Mouse (Mus musculus): ENCODE results near the gene Hipk2.
A peak's percentile ranks its signal among the peaks of the same experiment; 100 is the strongest.

Hipk2 gene

GRCm38 (mm10) chr6:38902820-38903439, 27.0 kb upstream of the Hipk2 start:
- DNase-seq (ENCODE audit: low spot score), result no peak

GRCm38 (mm10) chr6:38901636-38902035, 25.7 kb upstream of the Hipk2 start:
- DNase-seq (ENCODE audit: low spot score), result no peak

- no peak for DNase-seq (ENCODE audit: low spot score)
Observed at GRCm38 (mm10) chr6:38901152-38901551, 25.2 kb upstream of the Hipk2 start.

DNA sequence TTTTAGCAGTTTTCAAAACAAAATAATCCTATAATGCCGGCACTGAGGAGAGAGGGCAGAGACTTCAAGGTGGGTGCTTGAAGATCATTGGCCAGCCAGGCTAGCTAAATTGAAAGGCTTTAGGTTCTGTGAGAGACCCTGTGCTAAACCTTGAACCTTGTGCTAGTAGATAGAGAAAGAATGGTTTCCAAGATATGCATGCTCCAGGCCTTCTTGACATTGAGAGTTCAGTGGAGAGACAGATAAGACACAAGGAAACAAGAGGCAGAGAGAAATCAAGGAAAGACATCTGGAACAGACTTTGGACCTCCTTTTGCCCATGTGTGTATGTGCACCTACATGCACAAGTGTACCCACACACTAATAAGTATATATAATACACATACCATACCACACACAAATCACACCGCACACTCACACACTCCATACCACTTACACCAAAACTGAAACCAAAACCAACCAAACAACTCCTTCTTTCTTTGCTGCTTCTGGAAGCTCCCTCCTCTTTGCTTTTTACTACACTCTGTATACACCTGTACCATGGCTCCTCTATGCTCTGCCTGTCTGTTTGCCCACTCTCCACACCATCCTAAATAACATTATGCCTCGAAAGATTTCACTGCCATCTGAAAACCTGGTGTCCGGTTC, 24.6 kb upstream of the Hipk2 start:
- DNase-seq (ENCODE audit: low spot score), result no peak

- peak; percentile 42 for DNase-seq (ENCODE audit: low spot score)
Observed at GRCm38 (mm10) chr6:38900073-38900472, 24.1 kb upstream of the Hipk2 start.

DNA sequence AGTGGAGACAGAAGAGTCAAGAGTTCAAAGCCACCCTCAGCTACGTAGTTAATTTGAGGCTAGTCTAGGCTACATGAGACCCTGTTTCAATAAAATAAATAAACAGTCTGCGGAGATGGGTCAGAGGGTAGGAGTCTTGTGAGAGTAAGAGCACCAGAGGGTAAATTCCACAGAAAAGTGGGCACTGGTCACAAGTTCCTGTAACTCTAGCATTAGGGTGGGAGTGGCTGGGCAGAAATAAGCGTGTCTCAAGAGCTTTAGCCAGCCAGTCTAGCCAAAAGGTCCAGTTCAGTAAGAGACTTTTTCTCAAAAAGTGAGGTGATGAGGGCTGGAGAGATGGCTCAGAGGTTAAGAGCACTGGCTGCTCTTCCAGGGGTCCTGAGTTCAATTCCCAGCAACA, 17.6 kb upstream of the Hipk2 start:
- DNase-seq (ENCODE audit: low spot score), result no peak

GRCm38 (mm10) chr6:38892017-38892416, 16.1 kb upstream of the Hipk2 start:
- no peak for DNase-seq (ENCODE audit: low spot score)

DNA sequence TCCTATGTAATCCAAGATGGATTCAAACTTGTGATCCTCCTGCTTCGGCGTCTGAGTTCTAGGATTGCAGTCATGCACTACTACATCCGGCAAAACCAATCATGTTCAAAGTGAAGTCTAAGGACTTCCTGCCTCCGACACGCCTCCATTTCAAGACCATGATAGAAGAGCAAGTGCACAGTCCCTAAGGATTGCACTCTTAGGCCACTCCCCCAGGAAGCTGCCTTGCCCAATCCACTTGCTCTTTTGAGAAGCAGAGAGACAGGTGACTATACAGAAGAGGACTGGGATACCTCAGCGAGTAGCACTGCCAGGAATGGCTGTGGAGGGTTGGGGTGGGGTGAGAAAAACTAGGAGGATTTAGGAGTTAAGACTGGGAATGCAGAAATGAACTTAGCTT, 13.2 kb upstream of the Hipk2 start:
- DNase-seq (ENCODE audit: low spot score), result no peak

- DNase-seq (ENCODE audit: low spot score), result no peak
Observed at GRCm38 (mm10) chr6:38887436-38887835, 11.5 kb upstream of the Hipk2 start.

DNA sequence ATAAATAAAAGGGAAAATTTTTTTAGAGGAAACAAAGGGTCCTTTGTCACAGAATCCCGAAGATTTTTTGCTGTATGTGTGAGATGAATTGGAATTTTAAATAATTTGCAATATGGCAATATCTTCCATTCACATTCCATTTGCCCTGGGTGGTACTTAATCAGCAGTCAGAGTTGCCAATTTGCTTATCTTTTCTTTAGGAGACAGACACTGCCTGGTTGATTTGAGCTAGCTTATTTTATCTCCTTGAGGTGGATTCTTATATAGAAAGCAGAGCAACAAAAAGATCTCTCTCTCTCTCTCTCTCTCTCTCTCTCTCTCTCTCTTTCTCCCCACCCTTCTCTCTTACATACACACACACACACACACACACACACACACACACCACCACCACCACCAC, 9.2 kb upstream of the Hipk2 start:
- DNase-seq (ENCODE audit: low spot score), result no peak

GRCm38 (mm10) chr6:38884482-38884881, 8.5 kb upstream of the Hipk2 start:
- DNase-seq (ENCODE audit: low spot score), result no peak

GRCm38 (mm10) chr6:38882728-38883171, 6.8 kb upstream of the Hipk2 start:
- no peak for DNase-seq (ENCODE audit: low spot score)

DNA sequence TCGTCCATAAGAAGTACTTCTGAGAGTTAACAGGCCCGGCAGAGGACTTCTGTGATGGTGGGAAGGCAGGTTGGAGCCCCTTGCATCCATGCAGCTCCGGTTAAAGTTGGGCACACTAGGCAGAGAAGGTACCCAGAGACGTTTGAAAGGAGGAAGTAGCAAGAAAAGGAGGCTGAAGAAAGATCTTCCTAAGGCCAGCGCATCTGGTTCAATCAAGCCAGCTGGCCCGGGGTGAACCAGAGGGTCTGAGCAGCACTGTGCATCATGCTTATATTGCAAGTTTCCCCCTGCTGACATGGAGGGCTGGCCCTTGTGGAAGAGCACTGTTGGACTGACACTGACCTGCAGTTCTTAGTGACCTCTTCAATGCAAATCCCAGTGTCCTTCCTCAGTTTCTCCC, 6.0 kb upstream of the Hipk2 start:
- DNase-seq (ENCODE audit: low spot score), result no peak

- no peak for DNase-seq (ENCODE audit: low spot score)
Observed at GRCm38 (mm10) chr6:38881468-38881867, 5.5 kb upstream of the Hipk2 start.

DNA sequence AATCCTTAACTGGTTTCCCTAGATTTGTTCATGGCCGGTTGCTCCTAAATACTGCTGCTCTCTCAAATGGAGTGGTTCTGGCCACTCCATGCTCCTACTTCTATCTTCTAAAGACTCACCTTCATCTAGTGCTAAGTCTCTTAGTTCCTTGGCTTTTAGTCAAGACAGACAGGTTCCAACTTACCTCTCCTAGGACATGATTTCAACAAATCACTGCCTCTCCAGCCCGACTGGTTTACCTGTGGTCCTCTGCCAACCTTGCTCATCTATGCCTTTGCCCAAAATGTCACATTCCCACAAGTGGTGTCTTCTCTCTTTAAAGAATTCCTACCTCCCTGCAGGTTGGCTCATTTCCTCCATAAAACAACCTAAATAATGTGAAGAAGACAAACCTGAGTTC, 1.7 kb upstream of the Hipk2 start:
- no peak for DNase-seq (ENCODE audit: low spot score)

DNA sequence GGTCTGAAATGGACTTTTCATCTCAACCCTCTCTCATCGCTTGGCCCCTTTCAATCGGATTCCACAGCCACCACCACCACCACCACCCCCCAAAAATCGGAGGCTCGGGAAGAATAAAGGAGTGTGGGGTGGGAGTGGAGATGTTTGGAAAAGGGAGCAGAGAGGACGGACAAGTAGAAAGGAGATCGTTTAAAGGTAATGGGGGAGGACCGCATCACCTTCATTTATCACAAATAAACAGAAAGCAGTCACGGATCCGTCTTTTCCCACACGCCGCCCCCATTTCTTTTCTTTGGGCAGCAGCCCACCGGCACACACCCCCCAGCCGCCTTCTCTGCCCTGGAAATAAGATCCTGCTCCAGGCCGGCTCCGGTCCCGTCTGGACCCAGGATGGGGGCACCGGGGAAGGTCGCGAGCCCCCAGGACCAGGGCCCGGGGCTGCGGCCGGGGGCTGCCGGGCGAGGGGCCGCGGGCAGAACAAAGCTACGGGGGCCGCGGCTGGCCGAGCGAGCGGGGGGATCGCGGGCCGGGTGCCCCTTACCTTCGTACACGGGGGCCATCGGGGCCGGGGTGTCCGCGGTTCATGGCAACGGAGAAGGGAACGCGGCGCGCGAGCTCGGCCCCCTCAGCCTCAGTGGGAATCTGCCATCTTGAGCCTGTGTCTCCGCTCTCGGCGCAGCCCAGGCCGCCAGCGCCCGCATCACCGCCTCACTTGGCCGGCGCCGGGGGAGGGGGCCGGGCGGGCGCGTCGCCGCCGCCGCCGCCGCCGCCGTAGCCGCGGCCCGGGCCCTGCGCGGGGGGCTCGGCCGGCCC, 501 bp downstream of the Hipk2 start, which contains the start of gene Tbxas1:
Gene Tbxas1, plus strand, starts transcription at position 147 of the 813 bp plus-strand sequence.
- DNase-seq (ENCODE audit: low spot score), result peak; percentile 37

DNA sequence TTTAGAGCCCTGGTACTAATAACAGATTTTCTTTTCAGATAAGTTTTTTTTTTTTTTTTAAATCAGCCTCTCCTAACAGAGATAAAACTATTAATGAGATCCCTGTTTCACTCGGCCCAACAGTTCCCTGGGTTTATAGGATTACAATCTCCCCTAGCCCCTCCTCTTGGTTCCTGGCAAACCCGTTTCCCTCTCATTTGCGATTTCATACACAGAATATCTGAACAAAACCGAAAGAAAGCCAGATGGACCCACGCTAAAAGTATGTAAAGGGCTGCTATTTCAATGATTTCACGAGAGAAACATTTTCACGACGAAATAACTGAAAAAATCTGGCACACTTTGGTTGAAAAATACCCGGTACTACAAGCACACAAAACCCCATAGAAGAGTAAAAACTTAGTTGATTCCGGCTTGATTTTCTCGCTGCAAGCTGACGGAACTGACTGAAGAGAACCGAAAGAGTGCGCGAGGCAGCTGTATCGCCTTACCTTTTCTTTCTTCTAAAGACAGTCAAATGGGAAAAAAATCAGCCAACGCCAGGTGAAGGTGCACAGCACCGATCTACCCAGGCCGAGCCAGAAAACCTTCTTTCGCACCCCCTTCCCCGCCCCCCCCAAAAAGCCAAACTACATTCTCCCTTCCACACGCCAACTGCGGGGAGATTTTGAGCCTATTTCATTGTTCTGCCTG, 1.3 kb downstream of the Hipk2 start:
- DNase-seq (ENCODE audit: low spot score), result peak; percentile 22

- peak; percentile 57 for DNase-seq (ENCODE audit: low spot score)
Observed at GRCm38 (mm10) chr6:38874035-38874434, 1.9 kb downstream of the Hipk2 start.

- DNase-seq (ENCODE audit: low spot score), result no peak
Observed at GRCm38 (mm10) chr6:38873316-38873715, 2.6 kb downstream of the Hipk2 start.

GRCm38 (mm10) chr6:38871051-38871450, 4.9 kb downstream of the Hipk2 start:
- no peak for DNase-seq (ENCODE audit: low spot score)

DNA sequence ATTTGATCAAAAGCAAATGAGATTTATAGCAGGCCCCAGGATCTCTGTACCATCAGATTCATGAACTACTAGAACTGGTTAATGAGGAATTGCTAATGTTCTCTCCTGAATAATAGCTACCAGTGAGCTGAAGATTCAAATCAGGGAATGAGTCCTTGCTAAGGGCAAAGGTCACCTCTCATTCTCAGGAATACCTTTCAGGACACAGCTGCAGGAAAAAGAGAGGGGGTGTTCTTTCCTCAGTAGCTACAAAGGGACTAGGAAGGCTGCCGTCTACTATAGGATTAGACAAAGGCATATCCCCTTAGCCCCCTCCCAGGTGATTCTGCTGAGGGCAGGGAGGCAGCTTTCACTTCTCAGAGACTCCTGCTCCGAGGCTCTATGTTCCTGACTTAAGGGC, 5.9 kb downstream of the Hipk2 start:
- DNase-seq (ENCODE audit: low spot score), result no peak

- no peak for DNase-seq (ENCODE audit: low spot score)
Observed at GRCm38 (mm10) chr6:38868974-38869373, 7.0 kb downstream of the Hipk2 start.
